30 mouse cellular contexts compared by ENCODE assay signal in the genomic region with DNA sequence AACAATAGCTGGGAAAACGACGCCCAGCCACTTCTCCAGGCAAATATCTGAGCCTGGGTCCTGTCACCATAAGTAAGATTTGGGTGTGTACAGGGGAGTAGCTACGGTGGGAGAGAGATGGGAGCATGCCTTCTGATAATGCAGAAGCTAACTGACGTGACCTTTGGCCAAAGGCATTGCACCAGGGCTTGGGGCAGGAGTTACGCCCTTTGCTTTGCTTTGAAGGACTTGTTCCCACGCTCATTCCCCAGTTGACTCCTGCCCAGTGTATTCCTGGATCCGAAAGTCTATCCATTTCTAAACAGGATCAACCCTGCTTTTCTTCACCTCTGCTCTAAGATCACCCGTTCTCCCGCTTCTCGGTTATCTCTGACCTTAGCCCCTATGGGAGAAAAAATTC.
DNase-seq lines count a peak whose midpoint lies in the region; ATAC-seq and TF ChIP-seq lines count a peak whose summit lies in the region.
"Had no signal": no experiment of that assay in that cellular context is flagged by ENCODE, and none has a peak within 500 bp of the region (broad histone marks: within the 10 kb centered on the region; RNA-seq: fewer than 3 reads in every experiment).

No protein-coding gene starts in this region.

- no peaks in the 10 kb centered on the region for H3K9me3 ChIP-seq in heart, embryonic 13.5 days
- H3K9me3 ChIP-seq: forebrain, embryonic 12.5 days; heart, embryonic 12.5 days; hindbrain, embryonic 13.5 days; kidney, embryonic 15.5 days; limb, embryonic 13.5 days; liver, embryonic 15.5 days had no signal

- DNase-seq in heart, postnatal 25 days (ENCODE audit: low spot score): no peak
- peak; percentile 53 for DNase-seq in liver, adult 2 months (ENCODE audit: extremely low read depth, low read depth, low spot score)
- no peak for DNase-seq in liver
- DNase-seq in ZHBTc4 (ENCODE audit: low read depth, low spot score): peak; percentile 28
- peak; percentile 42 for DNase-seq in yolk sac, embryonic 10.5 days (ENCODE audit: low spot score)
- no peak for DNase-seq in spleen, adult 12 weeks (ENCODE audit: low spot score)
- DNase-seq: adrenal gland, postnatal 25 days; cerebellum, adult 18-20 months; cerebellum, postnatal 14 days; forebrain, postnatal 0 days; heart, postnatal 4 days; kidney, adult 18-20 months; kidney, postnatal 36 days; lung, postnatal 36 days; right cerebral cortex, postnatal 25 days; spleen, adult 18-20 months; thymus, adult 2 months; thymus, postnatal 36 days had no signal

- peaks cover 58% of the 10 kb centered on the region for H3K4me1 ChIP-seq in heart, embryonic 13.5 days
- no peaks in the 10 kb centered on the region for H3K4me1 ChIP-seq in liver, adult 2 months (ENCODE audit: control insufficient read depth, insufficient read depth, low read length)
- H3K4me1 ChIP-seq: forebrain, embryonic 12.5 days; kidney, embryonic 15.5 days; liver, embryonic 15.5 days had no signal

- H3K27ac ChIP-seq in heart, embryonic 13.5 days (replicated peaks): peak overlapping the region; percentile 68
- no peak overlapping the region for H3K27ac ChIP-seq in liver, adult 2 months (replicated peaks; ENCODE audit: insufficient read depth, low read depth, low read length)
- H3K27ac ChIP-seq: forebrain, embryonic 12.5 days; hindbrain, embryonic 13.5 days; kidney, embryonic 15.5 days; limb, embryonic 13.5 days; liver, embryonic 15.5 days had no signal

- no peak overlapping the region for H3K9ac ChIP-seq in heart, embryonic 13.5 days
- H3K9ac ChIP-seq in liver, adult 2 months (ENCODE audit: low read depth, low read length): no peak overlapping the region
- H3K9ac ChIP-seq: forebrain, embryonic 12.5 days; forebrain, postnatal 0 days; heart, embryonic 12.5 days; hindbrain, embryonic 13.5 days; kidney, embryonic 15.5 days; limb, embryonic 13.5 days; liver, embryonic 15.5 days had no signal

- H3K27me3 ChIP-seq in heart, embryonic 13.5 days (replicated peaks): no peaks in the 10 kb centered on the region
- H3K27me3 ChIP-seq in liver, adult 2 months (ENCODE audit: control insufficient read depth, insufficient read depth, low read length): no peaks in the 10 kb centered on the region
- H3K27me3 ChIP-seq: forebrain, embryonic 12.5 days; heart, embryonic 12.5 days; hindbrain, embryonic 13.5 days; kidney, embryonic 15.5 days; limb, embryonic 13.5 days; liver, embryonic 15.5 days had no signal

- H3K4me3 ChIP-seq in heart, embryonic 13.5 days: no peak overlapping the region
- H3K4me3 ChIP-seq in liver, adult 2 months (ENCODE audit: insufficient read depth, low read depth, low read length): no peak overlapping the region
- H3K4me3 ChIP-seq: erythroblast, embryonic 14.5 days; forebrain, embryonic 12.5 days; heart, embryonic 12.5 days; hindbrain, embryonic 13.5 days; kidney, embryonic 15.5 days; limb, embryonic 13.5 days; liver, embryonic 15.5 days had no signal

- no peaks in the 10 kb centered on the region for H3K36me3 ChIP-seq in heart, embryonic 13.5 days
- H3K36me3 ChIP-seq in liver, adult 2 months (ENCODE audit: control insufficient read depth, insufficient read depth, low read length): no peaks in the 10 kb centered on the region
- H3K36me3 ChIP-seq: forebrain, embryonic 12.5 days; heart, embryonic 12.5 days; hindbrain, embryonic 13.5 days; kidney, embryonic 15.5 days; limb, embryonic 13.5 days; liver, embryonic 15.5 days had no signal

- TF ChIP-seq CTCF in liver, adult 2 months (IDR thresholded peaks at IDR 0.05; ENCODE audit: low read depth, low read length): no peak

- ATAC-seq in heart, embryonic 13.5 days (ENCODE audit: extremely low read depth, insufficient number of reproducible peaks, low FRiP score, low TSS enrichment): no peak
- ATAC-seq: activated CD4-positive, CD25-positive, alpha-beta regulatory T cell, adult 4 months; CD4-positive, CD25-positive, alpha-beta regulatory T cell, adult 4 months; forebrain, postnatal 0 days; midbrain, embryonic 16.5 days had no signal

- no peak overlapping the region for H3K4me2 ChIP-seq in heart, embryonic 13.5 days
- H3K4me2 ChIP-seq: forebrain, embryonic 12.5 days; heart, embryonic 12.5 days; hindbrain, embryonic 13.5 days; kidney, embryonic 15.5 days; limb, embryonic 13.5 days; liver, embryonic 15.5 days; midbrain, embryonic 11.5 days had no signal

- intact Hi-C loops in heart, postnatal 25 days (cut with DNase I): no loop called here

- TF ChIP-seq POLR2A in liver, adult 2 months (IDR thresholded peaks at IDR 0.05; ENCODE audit: extremely low read depth, insufficient read depth, low read length): no peak

- H3K79me2 ChIP-seq in liver, adult 2 months (ENCODE audit: control insufficient read depth, insufficient read depth, low read length): no peaks in the 10 kb centered on the region

- 53% methylated on average over 10 of the region's 10 CpGs for WGBS in heart, embryonic 13.5 days
- WGBS in liver, adult 2 months: 38% methylated on average over 10 of the region's 10 CpGs

Comparison
In these comparisons a context has a peak if more than half of its experiments do, and no peak if none do; other contexts are left out.
1. DNase-seq: peak in liver, adult 2 months (single experiment), ZHBTc4 (single experiment) and yolk sac, embryonic 10.5 days (single experiment); none in heart, postnatal 25 days (single experiment), liver (single experiment) and spleen, adult 12 weeks (single experiment).